Mouse (Mus musculus): Measurements from ENCODE around the gene Dnajc1. TPM values are rescaled to one million over a fixed set of nuclear protein-coding genes. Genes with fewer than 3 reads are reported as not detected.

The Dnajc1 gene
- polyA plus RNA-seq, 1 experiment, result 14.5 TPM

DNA sequence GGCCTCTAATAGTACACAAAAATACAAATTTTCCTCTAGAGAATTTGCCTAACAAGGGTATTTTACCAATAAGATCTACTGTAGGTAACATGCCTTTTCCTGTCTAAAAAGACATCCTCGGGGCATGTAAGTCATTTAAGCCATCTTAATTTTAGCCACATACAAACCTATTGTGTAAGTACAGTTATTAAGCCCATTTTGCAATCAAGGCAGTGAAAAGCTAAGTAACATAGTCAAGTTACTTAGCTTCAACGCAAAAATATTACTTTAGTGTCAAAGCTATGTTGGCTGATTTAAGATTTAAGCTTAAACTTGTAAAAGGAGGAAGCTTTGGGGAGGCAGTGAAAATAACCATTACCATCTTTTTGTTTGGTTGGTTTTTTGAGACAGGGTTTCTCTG lies 74.0 kb downstream of the Dnajc1 start:
- no peak overlapping the region for H3K27ac ChIP-seq (replicated peaks; ENCODE audit: low read depth, low read length)
- no peak overlapping the region for H3K4me3 ChIP-seq (ENCODE audit: insufficient read depth, low read depth, low read length)
- H3K4me1 ChIP-seq (ENCODE audit: control insufficient read depth, insufficient read depth, insufficient read length, low read length), result no peaks in the 10 kb centered on the region

DNA sequence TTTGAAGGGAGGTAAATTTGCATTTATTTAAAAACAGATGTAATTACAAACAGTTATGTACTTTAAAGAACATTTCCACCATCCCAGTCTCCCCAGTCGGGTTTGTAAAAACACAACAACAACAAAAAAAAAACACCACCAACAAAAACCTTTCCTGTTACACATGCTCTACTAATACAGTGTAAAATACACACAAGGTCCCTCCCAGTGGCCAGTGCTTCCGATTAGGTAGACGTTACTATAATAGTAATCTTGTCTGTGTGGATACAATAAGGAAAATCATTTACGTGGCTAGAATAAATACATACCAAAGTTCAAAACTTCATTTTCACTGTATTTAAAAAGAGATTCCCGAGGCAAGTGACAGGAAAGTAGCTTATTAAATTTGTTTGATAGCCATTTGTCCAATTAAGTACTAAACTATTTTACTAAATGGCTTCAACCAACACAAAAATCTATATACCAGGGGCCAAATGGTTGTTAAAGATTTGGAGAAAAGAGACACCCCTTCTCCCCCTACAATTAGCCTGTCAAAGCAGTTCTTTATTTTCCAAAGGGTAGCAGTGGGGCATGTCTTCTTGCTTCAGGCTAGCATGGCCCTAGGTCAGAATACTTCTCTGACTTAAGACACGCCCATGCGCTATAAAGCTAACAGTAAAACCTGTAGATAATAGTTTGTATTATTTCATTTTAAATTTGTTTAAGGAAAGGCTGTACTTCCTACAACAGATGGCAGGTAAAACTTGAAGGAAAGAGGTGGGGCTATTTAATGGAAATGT lies 74.9 kb downstream of the Dnajc1 start:
- H3K4me1 ChIP-seq (ENCODE audit: control insufficient read depth, insufficient read depth, insufficient read length, low read length), result no peaks in the 10 kb centered on the region
- no peak overlapping the region for H3K27ac ChIP-seq (replicated peaks; ENCODE audit: low read depth, low read length)
- H3K4me3 ChIP-seq (ENCODE audit: insufficient read depth, low read depth, low read length), result no peak overlapping the region

DNA sequence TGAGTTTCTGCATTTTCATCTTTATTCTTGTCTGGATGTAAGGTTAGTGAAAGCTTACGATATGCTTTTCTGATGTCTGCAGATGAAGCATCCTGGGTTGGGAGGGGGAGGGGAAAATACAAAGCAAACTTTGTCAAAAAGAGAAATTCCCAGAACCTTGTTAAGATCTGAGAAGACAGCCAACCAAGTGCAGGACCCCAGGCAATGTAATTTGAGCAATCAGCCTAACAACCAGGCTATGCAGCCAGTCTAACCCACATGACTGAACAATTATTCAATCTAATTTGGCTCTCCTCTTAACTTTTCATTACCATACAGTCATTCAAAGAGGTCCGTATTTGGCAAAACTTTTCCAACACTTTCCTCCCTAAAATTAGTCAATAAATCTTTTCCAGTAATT lies 75.7 kb downstream of the Dnajc1 start:
- H3K4me3 ChIP-seq (ENCODE audit: insufficient read depth, low read depth, low read length), result no peak overlapping the region

DNA sequence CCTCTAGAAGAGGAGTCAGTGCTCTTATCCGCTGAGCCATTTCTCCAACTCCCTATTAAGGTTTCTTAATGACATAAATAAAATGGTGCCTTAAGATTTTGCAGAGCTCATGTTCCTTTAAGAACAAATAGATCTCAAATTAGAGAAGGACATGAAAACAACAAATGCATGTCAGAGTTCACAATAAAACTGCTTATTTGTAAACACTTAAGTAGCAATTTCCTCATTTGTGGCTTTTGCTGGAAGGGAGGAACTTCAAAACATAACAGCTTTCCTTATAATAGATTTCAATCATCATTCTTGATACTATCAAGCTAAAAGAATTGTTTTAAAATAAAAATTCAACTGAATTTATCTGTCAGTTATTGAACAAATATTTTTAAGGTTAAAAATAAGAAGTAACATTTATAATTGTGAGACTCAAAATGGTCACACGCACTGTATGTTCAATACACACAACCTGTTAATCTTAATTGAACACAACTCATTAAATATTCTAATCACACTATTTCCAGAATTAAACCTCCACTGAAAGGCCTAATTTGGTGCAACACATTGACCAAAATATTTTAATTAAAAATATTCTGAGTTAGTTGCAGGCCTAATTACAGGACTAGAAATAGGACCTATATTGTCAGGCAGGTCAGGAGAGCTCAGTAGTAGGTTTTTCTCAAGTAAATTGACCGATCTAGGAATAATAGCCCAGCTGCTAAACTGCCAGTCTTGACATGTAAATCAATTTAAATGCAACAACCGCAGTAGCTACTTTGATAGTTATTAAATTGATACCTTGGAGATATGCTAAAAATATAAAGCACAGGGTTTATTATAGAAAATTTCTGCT lies 82.1 kb downstream of the Dnajc1 start:
- Histone ChIP-seq H3K27ac (replicated peaks; ENCODE audit: low read depth, low read length) (no peak overlapping the region), H3K4me1 (ENCODE audit: control insufficient read depth, insufficient read depth, insufficient read length, low read length) (peaks cover 2% of the 10 kb centered on the region; the same call in 1 of the 2 replicates), H3K4me3 (ENCODE audit: insufficient read depth, low read depth, low read length) (no peak overlapping the region)

More for the DNA sequence above, 75.7 kb downstream of the Dnajc1 start:
- Histone ChIP-seq H3K4me1 (ENCODE audit: control insufficient read depth, insufficient read depth, insufficient read length, low read length) (no peaks in the 10 kb centered on the region), H3K27ac (replicated peaks; ENCODE audit: low read depth, low read length) (no peak overlapping the region)

DNA sequence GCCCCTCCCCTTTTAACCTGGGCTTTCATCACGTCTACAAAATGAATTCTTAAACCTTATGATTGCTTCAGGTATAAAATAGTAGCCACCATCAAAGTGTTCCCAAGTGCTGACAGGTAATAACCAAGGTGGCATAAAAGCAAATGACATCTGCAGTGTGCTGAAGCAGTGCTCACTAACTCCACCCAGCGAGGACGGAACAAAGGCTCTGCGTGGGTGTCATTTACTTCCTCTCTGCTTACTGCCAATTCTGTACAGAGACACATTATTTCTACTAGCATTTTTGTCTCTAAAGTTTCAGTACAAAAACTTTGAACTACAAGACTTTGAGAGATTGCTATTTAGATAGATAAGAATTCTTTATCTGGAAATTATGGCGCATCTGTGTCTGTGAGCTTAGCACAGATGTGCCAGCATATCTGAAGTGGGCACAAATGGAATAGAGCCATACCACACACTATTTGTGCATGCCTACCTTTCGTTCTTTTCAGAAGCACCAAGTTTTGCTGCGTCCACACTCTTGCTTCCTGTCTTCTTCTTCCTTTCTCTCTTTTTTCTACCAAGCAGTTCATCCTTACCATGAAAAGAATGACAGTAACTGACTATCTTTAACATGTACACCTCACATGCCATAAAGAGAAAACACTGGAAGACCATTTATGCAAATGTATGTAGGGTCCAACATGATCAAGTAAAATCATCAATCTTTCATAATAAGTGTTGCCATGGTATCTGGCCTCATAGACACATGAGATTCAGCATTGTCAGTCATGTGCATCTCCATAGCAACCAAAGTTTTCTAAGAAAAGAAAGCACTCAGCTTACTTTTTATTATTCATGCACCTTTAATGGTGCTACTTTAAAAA lies 85.0 kb downstream of the Dnajc1 start:
- no peak overlapping the region for H3K4me3 ChIP-seq (ENCODE audit: insufficient read depth, low read depth, low read length)
- H3K4me1 ChIP-seq (ENCODE audit: control insufficient read depth, insufficient read depth, insufficient read length, low read length), result peaks cover 2% of the 10 kb centered on the region; the same call in 1 of the 2 replicates

DNA sequence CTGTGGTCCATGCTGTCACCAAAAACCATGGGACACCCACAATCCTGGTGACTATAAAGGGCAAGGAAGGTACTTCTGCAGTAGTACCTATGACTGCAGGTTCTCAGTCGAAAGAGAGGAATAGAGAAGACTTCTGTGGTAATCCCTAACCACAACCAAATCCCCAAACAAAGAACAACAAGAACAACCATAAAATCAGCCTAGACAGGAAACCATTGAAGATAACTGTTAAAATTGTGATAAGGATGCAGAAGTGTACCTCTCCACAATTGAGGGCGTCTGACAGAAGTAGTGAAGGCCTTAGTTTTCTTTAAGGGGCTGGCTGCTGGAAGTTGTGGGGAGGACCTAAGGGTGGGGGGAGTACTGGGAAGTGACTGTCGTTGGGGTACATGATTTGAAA lies 91.7 kb downstream of the Dnajc1 start:
- no peaks in the 10 kb centered on the region for H3K4me1 ChIP-seq (ENCODE audit: control insufficient read depth, insufficient read depth, insufficient read length, low read length)
- no peak overlapping the region for H3K27ac ChIP-seq (replicated peaks; ENCODE audit: low read depth, low read length)
- H3K4me3 ChIP-seq (ENCODE audit: insufficient read depth, low read depth, low read length), result no peak overlapping the region

More for the DNA sequence above, 85.0 kb downstream of the Dnajc1 start:
- H3K27ac ChIP-seq (replicated peaks; ENCODE audit: low read depth, low read length), result no peak overlapping the region

DNA sequence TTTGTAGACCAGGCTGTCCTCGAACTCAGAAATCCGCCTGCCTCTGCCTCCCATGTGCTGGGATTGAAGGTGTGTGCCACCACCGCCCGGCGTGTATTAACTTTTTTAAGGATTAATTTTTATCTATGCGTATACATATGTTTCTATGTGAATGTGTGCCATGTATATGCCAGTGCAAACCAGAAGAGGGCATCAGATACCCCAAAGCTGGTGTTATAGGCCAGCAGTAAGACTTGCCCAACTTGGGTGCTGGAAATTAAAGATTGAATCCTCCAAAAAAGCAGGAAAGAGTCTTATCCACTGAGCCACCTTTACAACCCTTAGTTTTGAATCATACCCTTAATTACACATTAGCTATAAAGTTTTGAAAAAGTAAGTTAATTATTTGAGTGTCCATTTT lies 107.5 kb downstream of the Dnajc1 start:
- Histone ChIP-seq H3K4me3 (ENCODE audit: insufficient read depth, low read depth, low read length) (no peak overlapping the region), H3K27ac (replicated peaks; ENCODE audit: low read depth, low read length) (no peak overlapping the region), H3K4me1 (ENCODE audit: control insufficient read depth, insufficient read depth, insufficient read length, low read length) (no peaks in the 10 kb centered on the region)

DNA sequence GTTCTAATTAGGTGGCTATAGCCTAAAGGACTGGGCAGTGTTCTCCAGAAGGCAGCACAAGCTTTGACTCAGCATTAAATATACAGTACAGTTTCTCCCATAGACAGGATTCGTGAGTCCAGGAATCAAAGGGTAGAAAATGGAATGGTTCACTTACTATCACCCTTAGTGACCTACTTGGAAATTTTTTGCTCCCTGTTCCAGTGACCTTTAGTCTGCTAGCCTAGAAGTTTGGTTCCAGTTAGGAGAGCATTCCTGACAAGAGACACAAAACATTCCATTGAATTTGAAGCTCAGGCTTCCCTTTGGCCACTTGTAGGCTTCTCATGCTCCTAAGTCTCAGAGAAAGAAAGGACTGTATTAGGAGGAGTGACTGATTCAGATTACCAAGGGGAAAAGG lies 126.9 kb downstream of the Dnajc1 start:
- H3K4me1 ChIP-seq (ENCODE audit: control insufficient read depth, insufficient read depth, insufficient read length, low read length), result no peaks in the 10 kb centered on the region
- no peak overlapping the region for H3K4me3 ChIP-seq (ENCODE audit: insufficient read depth, low read depth, low read length)

DNA sequence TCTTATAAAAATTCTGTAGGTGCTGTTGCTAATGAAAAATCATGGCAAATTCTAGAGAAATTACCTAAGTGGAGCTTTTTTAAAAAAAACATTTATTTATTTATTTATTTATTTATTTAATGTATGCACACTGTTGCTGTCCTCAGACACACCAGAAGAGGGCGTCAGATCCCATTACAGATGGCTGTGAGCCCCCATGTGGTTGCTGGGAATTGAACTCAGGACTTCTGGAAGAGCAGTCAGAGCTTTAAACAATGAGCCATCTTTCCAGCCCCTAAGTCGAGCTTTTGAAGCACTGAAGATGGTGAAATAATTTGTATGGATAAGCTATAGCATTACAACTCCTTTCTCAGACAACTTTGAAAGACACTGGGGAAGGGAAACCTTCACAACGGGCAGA lies 128.1 kb downstream of the Dnajc1 start:
- Histone ChIP-seq H3K4me1 (ENCODE audit: control insufficient read depth, insufficient read depth, insufficient read length, low read length) (no peaks in the 10 kb centered on the region), H3K4me3 (ENCODE audit: insufficient read depth, low read depth, low read length) (no peak overlapping the region), H3K27ac (replicated peaks; ENCODE audit: low read depth, low read length) (no peak overlapping the region)

More for the DNA sequence above, 126.9 kb downstream of the Dnajc1 start:
- no peak overlapping the region for H3K27ac ChIP-seq (replicated peaks; ENCODE audit: low read depth, low read length)

DNA sequence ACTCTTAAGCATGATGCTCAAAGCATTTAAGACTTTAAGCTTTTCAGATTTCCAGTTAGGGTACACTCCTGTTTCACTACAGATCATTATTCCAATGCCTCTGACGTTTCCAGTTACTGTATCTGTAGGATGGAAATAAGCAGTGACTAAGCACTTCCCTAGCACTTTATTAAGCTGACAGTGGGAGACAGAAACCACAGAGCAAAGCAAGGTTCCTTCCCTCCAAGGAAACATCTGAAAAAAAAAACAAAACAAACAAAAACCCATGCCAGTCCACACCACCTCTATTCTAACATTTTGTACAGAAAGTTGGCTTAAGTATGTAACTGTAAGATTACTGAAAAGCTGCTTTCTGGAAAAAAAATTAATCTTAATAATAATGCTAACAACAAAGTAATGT lies 130.3 kb downstream of the Dnajc1 start:
- no peak overlapping the region for H3K4me3 ChIP-seq (ENCODE audit: insufficient read depth, low read depth, low read length)
- H3K4me1 ChIP-seq (ENCODE audit: control insufficient read depth, insufficient read depth, insufficient read length, low read length), result no peaks in the 10 kb centered on the region
- H3K27ac ChIP-seq (replicated peaks; ENCODE audit: low read depth, low read length), result no peak overlapping the region

DNA sequence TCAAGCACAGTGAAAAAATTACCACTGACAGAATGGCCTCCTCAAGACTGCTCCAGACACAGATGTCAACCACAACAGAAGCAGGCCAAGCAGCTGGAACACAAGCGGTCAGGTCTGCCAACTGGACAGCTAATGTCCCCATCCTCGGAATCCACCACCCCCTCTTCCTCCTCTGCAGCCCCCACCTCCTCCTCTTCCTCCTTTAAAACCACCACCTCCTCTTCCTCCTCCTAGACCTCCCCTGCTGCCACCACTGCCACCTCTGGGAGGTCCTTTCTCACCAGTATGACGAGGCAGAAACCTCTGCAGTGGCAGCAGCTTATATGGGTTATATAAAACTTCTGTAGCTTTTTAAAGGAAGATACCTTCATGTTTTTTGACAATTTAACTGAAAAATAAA lies 143.4 kb downstream of the Dnajc1 start:
- Histone ChIP-seq H3K4me3 (ENCODE audit: insufficient read depth, low read depth, low read length) (no peak overlapping the region), H3K27ac (replicated peaks; ENCODE audit: low read depth, low read length) (no peak overlapping the region), H3K4me1 (ENCODE audit: control insufficient read depth, insufficient read depth, insufficient read length, low read length) (no peaks in the 10 kb centered on the region)

DNA sequence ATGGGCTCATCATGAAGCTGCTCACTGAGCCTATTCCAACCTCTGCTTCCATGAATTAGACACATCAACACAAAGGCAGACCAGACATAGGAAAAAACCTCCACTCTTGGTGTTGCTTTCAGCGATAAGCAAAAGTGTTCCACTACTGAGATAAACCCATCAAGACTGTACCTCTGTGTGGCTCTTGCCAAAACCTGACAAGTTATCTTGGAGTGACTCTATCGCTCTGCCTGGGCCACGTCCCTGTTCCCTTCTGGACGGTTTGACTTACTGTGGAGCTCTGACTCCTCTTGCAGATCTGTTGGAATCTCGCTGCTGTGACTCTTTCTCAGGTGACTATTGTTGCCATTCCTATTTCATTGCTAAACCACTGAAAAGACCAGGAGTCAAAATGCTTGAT lies 157.1 kb downstream of the Dnajc1 start:
- no peak overlapping the region for H3K4me3 ChIP-seq (ENCODE audit: insufficient read depth, low read depth, low read length)
- no peak overlapping the region for H3K27ac ChIP-seq (replicated peaks; ENCODE audit: low read depth, low read length)

DNA sequence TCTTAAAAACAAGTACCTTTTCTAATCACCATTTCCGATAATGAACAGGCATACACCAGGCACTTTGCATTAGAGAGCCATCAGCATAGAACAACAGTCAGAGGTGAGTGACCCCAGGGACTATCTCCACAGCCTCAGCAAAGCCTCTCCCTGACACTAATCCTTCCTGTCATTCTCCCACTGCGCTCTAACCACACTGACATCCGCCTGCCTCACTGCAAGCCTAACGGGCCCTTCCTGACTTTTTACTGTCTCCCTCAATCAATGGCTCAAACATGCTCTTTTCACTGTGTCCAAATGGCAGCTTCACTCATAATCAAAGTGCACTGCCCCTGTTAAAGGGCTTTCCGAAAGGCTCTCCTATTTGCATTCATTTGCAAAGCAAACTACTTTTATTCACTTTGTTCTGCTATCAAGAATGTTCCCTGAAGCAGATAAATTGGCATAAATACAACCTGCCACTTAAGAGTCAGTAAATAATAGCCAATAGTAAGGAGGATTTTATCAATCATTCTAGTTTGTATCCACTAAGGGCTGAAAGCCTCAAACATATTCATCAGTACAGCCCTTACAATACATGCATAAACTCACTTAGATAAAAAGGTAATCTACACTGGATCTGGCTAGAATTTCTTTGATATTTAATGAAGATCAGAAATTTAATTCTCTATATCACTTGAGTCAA lies 159.6 kb downstream of the Dnajc1 start:
- H3K4me1 ChIP-seq (ENCODE audit: control insufficient read depth, insufficient read depth, insufficient read length, low read length), result peaks cover 3% of the 10 kb centered on the region; the same call in 1 of the 2 replicates
- H3K27ac ChIP-seq (replicated peaks; ENCODE audit: low read depth, low read length), result no peak overlapping the region
- no peak overlapping the region for H3K4me3 ChIP-seq (ENCODE audit: insufficient read depth, low read depth, low read length)

More for the DNA sequence above, 157.1 kb downstream of the Dnajc1 start:
- H3K4me1 ChIP-seq (ENCODE audit: control insufficient read depth, insufficient read depth, insufficient read length, low read length), result no peaks in the 10 kb centered on the region

DNA sequence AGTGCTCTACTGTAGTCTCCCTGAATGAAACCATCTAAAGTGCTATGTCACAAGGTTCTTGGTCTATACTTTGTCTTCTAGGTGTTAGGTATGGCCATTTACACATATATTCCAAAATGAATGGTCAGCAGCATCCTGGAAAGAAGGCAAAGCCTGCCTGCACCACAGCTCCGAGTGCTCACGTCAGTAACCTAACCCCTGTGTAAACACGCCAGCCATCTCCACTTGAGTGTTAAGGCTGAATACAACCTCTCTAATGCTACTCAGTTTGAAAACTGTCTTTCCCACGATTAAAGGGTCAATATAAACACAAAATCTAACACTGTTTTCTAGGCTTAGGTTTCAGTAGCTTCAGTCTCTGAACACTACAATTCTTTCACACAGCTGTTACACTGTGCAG lies 161.5 kb downstream of the Dnajc1 start:
- no peak overlapping the region for H3K27ac ChIP-seq (replicated peaks; ENCODE audit: low read depth, low read length)
- H3K4me1 ChIP-seq (ENCODE audit: control insufficient read depth, insufficient read depth, insufficient read length, low read length), result peaks cover 3% of the 10 kb centered on the region; the same call in 1 of the 2 replicates
- H3K4me3 ChIP-seq (ENCODE audit: insufficient read depth, low read depth, low read length), result no peak overlapping the region
